Mouse (Mus musculus): ENCODE results near the gene Dst. TPM values are rescaled to one million over a fixed set of nuclear protein-coding genes. Genes with fewer than 3 reads are reported as not detected.

Gene Dst
- total and polyA plus RNA-seq, 3 experiments: 0.08 to 0.60 TPM; not detected in 1

DNA sequence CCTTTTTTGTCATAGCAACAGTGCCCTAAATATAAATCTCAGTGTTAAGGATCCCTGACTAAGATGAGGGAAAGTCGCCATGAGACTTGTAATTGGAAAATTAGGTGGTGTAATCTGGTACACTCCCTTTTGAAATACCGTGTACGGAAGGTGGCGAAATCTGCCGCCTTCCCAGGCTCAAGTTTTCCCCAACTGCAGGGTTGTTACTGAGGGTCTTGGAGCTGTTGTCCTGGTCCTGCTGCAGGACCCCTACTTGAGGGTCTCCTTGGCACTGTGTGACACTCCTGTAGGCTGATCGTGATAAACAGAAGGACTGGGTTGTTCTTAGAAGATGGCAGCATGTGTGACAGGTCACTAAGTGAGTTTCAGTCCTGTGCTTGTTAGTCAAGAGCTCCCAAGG is 169.9 kb downstream of the Dst start:
- Histone ChIP-seq H3K27me3 (ENCODE audit: control insufficient read depth in 1 of 2, insufficient read depth in 2 of 2, low read length in 2 of 2) (no peaks in the 10 kb centered on the region), H3K4me3 (ENCODE audit: control insufficient read depth in 1 of 2, insufficient read depth in 1 of 2, low read depth in 2 of 2, low read length in 2 of 2) (no peak overlapping the region), H3K9ac (ENCODE audit: control insufficient read depth, low read depth, low read length, poor library complexity, severe bottlenecking) (no peak overlapping the region), H3K4me1 (ENCODE audit: control insufficient read depth in 1 of 2, insufficient read depth in 2 of 2, low read length in 2 of 2) (no peaks in the 10 kb centered on the region), H3K27ac (ENCODE audit: control insufficient read depth, low read depth, low read length) (no peak overlapping the region), H3K79me2 (ENCODE audit: control insufficient read depth, insufficient read depth, low read length, poor library complexity) (no peaks in the 10 kb centered on the region), H3K9me3 (replicated peaks; ENCODE audit: insufficient read depth, low read length) (no peaks in the 10 kb centered on the region), H3K36me3 (ENCODE audit: control insufficient read depth in 1 of 2, insufficient read depth in 2 of 2, low read length in 2 of 2) (no peaks in the 10 kb centered on the region)
- no peak for DNase-seq (ENCODE audit: low read depth, low spot score)
- TF ChIP-seq NRF1 (IDR thresholded peaks at IDR 0.05; ENCODE audit: insufficient read depth, low read depth, low read length, poor library complexity, severe bottlenecking) (no peak), BHLHE40 (IDR thresholded peaks at IDR 0.05; ENCODE audit: borderline replicate concordance, low read depth, low read length) (no peak), POLR2A (IDR thresholded peaks at IDR 0.05; ENCODE audit: control insufficient read depth in 1 of 2, insufficient read depth in 1 of 2, low read depth in 1 of 2, low read length in 2 of 2, poor library complexity in 1 of 2) (no peak), SIN3A (IDR thresholded peaks at IDR 0.05; ENCODE audit: low read length) (no peak), MYB (IDR thresholded peaks at IDR 0.05; ENCODE audit: low read depth, low read length) (no peak), HCFC1 (IDR thresholded peaks at IDR 0.05; ENCODE audit: low read depth, low read length) (no peak), EP300 (IDR thresholded peaks at IDR 0.05; ENCODE audit: low read depth in 1 of 2, low read length in 2 of 2) (no peak), TCF12 (IDR thresholded peaks at IDR 0.05; ENCODE audit: low read depth, low read length) (no peak), ETS1 (IDR thresholded peaks at IDR 0.05; ENCODE audit: low read depth, low read length) (no peak), GABPA (IDR thresholded peaks at IDR 0.05; ENCODE audit: low read depth, low read length) (no peak), CHD2 (IDR thresholded peaks at IDR 0.05; ENCODE audit: low read length) (no peak), POLR2AphosphoS5 (IDR thresholded peaks at IDR 0.05; ENCODE audit: borderline replicate concordance, low read depth, low read length) (no peak), KAT2A (conservative IDR thresholded peaks at IDR 0.05; ENCODE audit: low read depth, low read length) (no peak)

DNA sequence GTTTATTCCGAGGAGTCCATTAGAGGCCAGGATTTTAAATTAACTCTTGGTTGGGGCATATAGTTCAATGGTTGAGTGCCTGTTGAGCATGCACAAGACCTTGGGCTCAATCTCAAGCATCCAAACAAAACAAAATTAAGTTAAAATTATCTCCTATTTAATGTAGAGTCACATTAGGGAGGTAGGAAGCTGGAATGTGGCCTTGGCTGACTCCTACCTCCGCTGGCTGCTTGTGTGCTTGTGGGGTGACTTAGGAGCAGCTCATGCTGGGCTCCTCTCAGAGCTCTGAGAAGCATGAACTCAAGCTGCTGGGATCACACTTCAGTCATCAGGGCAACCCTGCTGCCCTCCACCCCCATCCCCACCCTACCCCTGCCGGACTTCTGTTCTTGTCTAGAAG is 181.0 kb downstream of the Dst start:
- H3K4me3 ChIP-seq (ENCODE audit: control insufficient read depth in 1 of 2, insufficient read depth in 1 of 2, low read depth in 2 of 2, low read length in 2 of 2): no peak overlapping the region
- no peaks in the 10 kb centered on the region for H3K27me3 ChIP-seq (ENCODE audit: control insufficient read depth in 1 of 2, insufficient read depth in 2 of 2, low read length in 2 of 2)
- H3K79me2 ChIP-seq (ENCODE audit: control insufficient read depth, insufficient read depth, low read length, poor library complexity): no peaks in the 10 kb centered on the region
- H3K4me1 ChIP-seq (ENCODE audit: control insufficient read depth in 1 of 2, insufficient read depth in 2 of 2, low read length in 2 of 2): no peaks in the 10 kb centered on the region
- H3K36me3 ChIP-seq (ENCODE audit: control insufficient read depth in 1 of 2, insufficient read depth in 2 of 2, low read length in 2 of 2): no peaks in the 10 kb centered on the region
- H3K9ac ChIP-seq (ENCODE audit: control insufficient read depth, low read depth, low read length, poor library complexity, severe bottlenecking): no peak overlapping the region
- H3K9me3 ChIP-seq (replicated peaks; ENCODE audit: insufficient read depth, low read length): no peaks in the 10 kb centered on the region
- no peak for DNase-seq (ENCODE audit: low read depth, low spot score)
- H3K27ac ChIP-seq (ENCODE audit: control insufficient read depth, low read depth, low read length): no peak overlapping the region
- TF ChIP-seq MXI1 (IDR thresholded peaks at IDR 0.05; ENCODE audit: low read depth, low read length): no peak
- TF ChIP-seq TCF12 (IDR thresholded peaks at IDR 0.05; ENCODE audit: low read depth, low read length): no peak
- TF ChIP-seq CHD2 (IDR thresholded peaks at IDR 0.05; ENCODE audit: low read length): no peak
- TF ChIP-seq E2F4 (IDR thresholded peaks at IDR 0.05; ENCODE audit: borderline replicate concordance, low read depth, low read length): no peak
- TF ChIP-seq TAL1 (IDR thresholded peaks at IDR 0.05; ENCODE audit: low read length): no peak
- no peak for TF ChIP-seq POLR2AphosphoS2 (IDR thresholded peaks at IDR 0.05; ENCODE audit: low read length)
- no peak for TF ChIP-seq SIN3A (IDR thresholded peaks at IDR 0.05; ENCODE audit: low read length)
- TF ChIP-seq MEF2A (IDR thresholded peaks at IDR 0.05; ENCODE audit: extremely low read depth, insufficient replicate concordance, low read depth, low read length, poor library complexity, severe bottlenecking): no peak

Measured in MEL (cell line).